ENCODE assay signal across 8 mouse cellular contexts in the genomic region with DNA sequence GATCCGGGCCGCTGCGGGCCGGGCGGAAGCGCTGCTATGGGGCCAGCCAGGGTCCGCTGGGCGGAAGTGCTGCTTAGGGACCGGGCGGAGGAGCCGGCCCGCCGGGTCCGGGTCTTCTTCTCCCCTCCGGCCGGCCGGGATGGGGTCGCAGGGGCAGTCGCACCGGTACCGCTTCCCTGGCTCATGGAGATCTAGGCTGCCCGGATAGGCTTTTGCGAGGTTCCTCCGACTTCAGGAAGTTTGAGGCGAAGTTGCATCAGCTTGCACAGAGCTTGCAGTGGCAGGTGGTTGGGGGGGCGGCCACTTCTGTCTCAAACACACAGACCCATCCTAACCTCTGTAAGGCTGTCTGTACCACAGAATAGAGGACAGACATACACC. TPM values are rescaled to one million over a fixed set of nuclear protein-coding genes. Genes with fewer than 3 reads are reported as not detected.
DNase-seq lines count a peak whose midpoint lies in the region; ATAC-seq lines count a peak whose summit lies in the region.

No protein-coding gene starts in this region.

- peaks cover 15% of the 10 kb centered on the region; the same call in 1 of the 2 replicates for H3K4me1 ChIP-seq in midbrain, embryonic 11.5 days (ENCODE audit: control insufficient read depth, insufficient read depth, low read length)

- peak; percentile 32 for DNase-seq in gastrocnemius, postnatal 14 days
- no peak for DNase-seq in gastrocnemius, adult 18-20 months (ENCODE audit: low spot score)
- DNase-seq in spleen, postnatal 14 days (ENCODE audit: low spot score in 2 of 2): peak; percentile 19 to 37
- no peak for DNase-seq in spleen, adult 12 weeks (ENCODE audit: low spot score)
- DNase-seq in kidney, postnatal 4 days: peak; percentile 61 to 74
- no peak for DNase-seq in midbrain, embryonic 11.5 days (ENCODE audit: low spot score, missing footprints)
- DNase-seq in urinary bladder, postnatal 10 days (ENCODE audit: low spot score): no peak

- H3K4me2 ChIP-seq in midbrain, embryonic 11.5 days: peak overlapping the region; percentile 60

- H3K9me3 ChIP-seq in midbrain, embryonic 11.5 days (ENCODE audit: control insufficient read depth, low read length): no peaks in the 10 kb centered on the region

- H3K4me3 ChIP-seq in midbrain, embryonic 11.5 days (ENCODE audit: low read depth, low read length): peak overlapping the region; percentile 79

- peak; percentile 27; the same call in 1 of the 2 replicates for ATAC-seq in erythroblast, adult 5-6 weeks (replicated peaks; ENCODE audit: low FRiP score, poor library complexity, severe bottlenecking)
- ATAC-seq in midbrain, embryonic 11.5 days (ENCODE audit: low FRiP score): peak; percentile 85; the same call in 1 of the 2 replicates

- no peaks in the 10 kb centered on the region for H3K36me3 ChIP-seq in midbrain, embryonic 11.5 days (ENCODE audit: control insufficient read depth, insufficient read depth, low read length)

- no peaks in the 10 kb centered on the region for H3K27me3 ChIP-seq in midbrain, embryonic 11.5 days (ENCODE audit: control insufficient read depth, insufficient read depth, low read length)

- H3K27ac ChIP-seq in midbrain, embryonic 11.5 days (ENCODE audit: low read depth, low read length): peak overlapping the region; percentile 93

- WGBS in midbrain, embryonic 11.5 days: 0% methylated on average over 26 of the region's 26 CpGs

- H3K9ac ChIP-seq in midbrain, embryonic 11.5 days (ENCODE audit: low read length): peak overlapping the region; percentile 95

- intact Hi-C loops in gastrocnemius, postnatal 14 days (cut with DNase I; ENCODE audit: low total_unique reads): no loop called here

RNA-seq across cellular contexts. Expression of gene Rhbdd1, which starts 0.5 kb away (rescaled TPM):
- total RNA-seq in gastrocnemius, postnatal 14 days (2021): 1 to 10 TPM; 8.7 to 9.9 TPM
- 1 to 10 TPM; 7.4 to 8.4 TPM for total RNA-seq in gastrocnemius, adult 18-20 months (2021)
- 3.6 and 5.2 TPM in 2 replicates for total RNA-seq in erythroblast, adult 5-6 weeks (2015; ENCODE audit: low replicate concordance)
- 4.6 and 7.6 TPM in 2 replicates for total RNA-seq in erythroblast, adult 5-6 weeks (2017; ENCODE audit: low replicate concordance)
- polyA plus RNA-seq in midbrain, embryonic 11.5 days (2014; fragmentation: Nextera tagmentation; extraction: Ambion mirVana): 7.2 and 7.7 TPM in 2 replicates

RNA-seq across cellular contexts. Expression of gene Irs1, which starts 25.5 kb away (rescaled TPM):
- total RNA-seq in gastrocnemius, postnatal 14 days (2021): 10 to 100 TPM; 43.0 to 60.6 TPM
- 10 to 100 TPM; 38.6 to 43.9 TPM for total RNA-seq in gastrocnemius, adult 18-20 months (2021)
- 0.42 TPM in 1 of 2 replicates, not detected in the other for total RNA-seq in erythroblast, adult 5-6 weeks (2015; ENCODE audit: low replicate concordance)
- total RNA-seq in erythroblast, adult 5-6 weeks (2017; ENCODE audit: low replicate concordance): not detected in 2 replicates
- polyA plus RNA-seq in midbrain, embryonic 11.5 days (2014; fragmentation: Nextera tagmentation; extraction: Ambion mirVana): 5.3 and 5.9 TPM in 2 replicates

Comparison
In these comparisons a context has a peak if more than half of its experiments do, and no peak if none do; other contexts are left out.
1. DNase-seq: peak in gastrocnemius, postnatal 14 days (single experiment), spleen, postnatal 14 days (2 of 2) and kidney, postnatal 4 days (2 of 2); none in gastrocnemius, adult 18-20 months (single experiment), spleen, adult 12 weeks (single experiment), midbrain, embryonic 11.5 days (single experiment) and urinary bladder, postnatal 10 days (single experiment).
2. RNA of gene Irs1, which starts 25.5 kb away (total RNA-seq): 43.0 to 60.6 TPM in gastrocnemius, postnatal 14 days and 38.6 to 43.9 TPM in gastrocnemius, adult 18-20 months; 0.42 TPM in erythroblast, adult 5-6 weeks; every median in the first group is over 10 times any median in the second.